Mouse (Mus musculus) heart, adult 2 months (tissue): ENCODE measurements around the gene Wfdc1.

ENCODE experiments used
- CTCF ChIP-seq: fragments of 200-600 bp; IDR thresholded peaks from 2 replicates; pipeline ENCODE4 v1.8.1; 2022; ENCODE audit warnings: antibody characterized with exemption, mild to moderate bottlenecking, moderate library complexity
- EP300 ChIP-seq: fragments of 200-500 bp; IDR thresholded peaks from 2 replicates; pipeline ENCODE4 v1.6.1; 2011; ENCODE audit warnings: low read depth, low read length, control low read depth; ENCODE audit not compliant: insufficient read depth

DNA sequence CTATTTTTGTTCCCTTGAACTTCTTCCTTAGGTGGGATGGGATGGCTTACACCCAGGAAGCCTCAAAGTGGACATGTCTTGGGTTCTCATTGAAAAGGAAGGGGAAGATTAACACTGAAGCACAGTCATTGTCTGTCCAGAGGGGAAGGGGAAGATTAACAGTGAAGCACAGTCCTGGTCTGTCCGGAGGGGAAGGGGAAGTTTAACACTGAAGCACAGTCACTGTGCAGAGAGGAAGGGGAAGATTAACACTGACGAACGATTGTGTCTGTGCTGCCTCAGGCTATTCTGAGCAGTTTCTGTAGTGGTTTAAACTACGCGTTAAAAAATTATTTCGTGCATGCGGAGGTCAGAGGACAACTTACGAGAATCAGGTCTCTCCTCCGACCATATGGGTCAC, 41.0 kb downstream of the Wfdc1 start:
- TF ChIP-seq CTCF (no peak), EP300 (no peak)
